Comparison of ENCODE assay signal across 14 mouse cellular contexts in the genomic region with DNA sequence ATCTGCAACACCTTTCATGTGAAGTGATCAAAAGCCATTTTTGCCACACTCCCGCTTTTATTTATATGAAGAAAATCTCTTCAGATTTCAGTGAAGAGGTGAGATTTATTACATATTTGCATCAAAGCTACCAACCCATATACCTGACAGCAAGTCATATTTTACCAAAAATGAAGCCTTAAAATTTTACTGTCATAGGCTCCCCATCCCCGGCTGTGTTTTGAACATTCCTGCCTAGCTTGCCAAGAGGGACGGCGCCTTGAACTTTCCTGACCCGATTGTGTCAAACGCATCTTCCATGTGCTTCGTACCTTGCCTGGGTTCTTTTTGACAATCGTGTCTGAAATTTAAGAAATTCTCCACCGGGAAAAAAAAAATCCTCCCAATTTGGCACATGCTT.
"Had no signal": no experiment of that assay in that cellular context is flagged by ENCODE, and none has a peak within 500 bp of the region (broad histone marks: within the 10 kb centered on the region; RNA-seq: fewer than 3 reads in every experiment).

No protein-coding gene starts in this region.

- DNase-seq: kidney, adult 8-10 months; kidney, postnatal 25 days; lung, adult 18-20 months; lung, postnatal 4 days; spleen, adult 18-20 months; thymus, postnatal 4 days had no signal

- H3K9me3 ChIP-seq: midbrain, embryonic 10.5 days; midbrain, embryonic 15.5 days; stomach, embryonic 15.5 days had no signal

- H3K27ac ChIP-seq: left cerebral cortex, adult 2 months; limb, embryonic 12.5 days; liver, embryonic 14.5 days; midbrain, embryonic 10.5 days; midbrain, embryonic 15.5 days; stomach, embryonic 15.5 days had no signal

- H3K36me3 ChIP-seq: limb, embryonic 12.5 days; midbrain, embryonic 10.5 days; midbrain, embryonic 15.5 days; stomach, embryonic 15.5 days had no signal

- H3K27me3 ChIP-seq: midbrain, embryonic 15.5 days; stomach, embryonic 15.5 days had no signal

- H3K4me3 ChIP-seq: left cerebral cortex, adult 2 months; limb, embryonic 12.5 days; midbrain, embryonic 10.5 days; midbrain, embryonic 15.5 days; stomach, embryonic 15.5 days had no signal

- H3K4me1 ChIP-seq: stomach, embryonic 15.5 days had no signal

- ATAC-seq: intestine, postnatal 0 days; lung, postnatal 0 days; midbrain, embryonic 15.5 days had no signal

- H3K9ac ChIP-seq: limb, embryonic 12.5 days; liver, embryonic 14.5 days; midbrain, embryonic 15.5 days; stomach, embryonic 15.5 days had no signal

- H3K4me2 ChIP-seq: limb, embryonic 12.5 days; midbrain, embryonic 15.5 days; stomach, embryonic 15.5 days had no signal
